Mouse (Mus musculus) lung, postnatal 14 days (tissue): ENCODE measurements around the gene Gpr153.

Experiments used
- DNase-seq: peaks from one replicate; pipeline ENCODE4 v3.0.0; 2021

Gpr153 gene

GRCm38 (mm10) chr4:152290385-152290784, 16.4 kb downstream of the Gpr153 start:
- DNase-seq = no peak

- no peak for DNase-seq
Observed at GRCm38 (mm10) chr4:152290991-152291390, 17.0 kb downstream of the Gpr153 start.

GRCm38 (mm10) chr4:152291562-152291961, 17.5 kb downstream of the Gpr153 start, which contains the start of gene Hes3:
TSS of gene Hes3 (minus strand) at chr4:152291662.
- no peak for DNase-seq

- DNase-seq = no peak
Observed at GRCm38 (mm10) chr4:152292102-152292765, 18.2 kb downstream of the Gpr153 start.

GRCm38 (mm10) chr4:152294188-152294929, 20.3 kb downstream of the Gpr153 start:
- DNase-seq = no peak

GRCm38 (mm10) chr4:152295916-152296315, 21.9 kb downstream of the Gpr153 start:
- no peak for DNase-seq

- DNase-seq = no peak
Observed at GRCm38 (mm10) chr4:152296371-152296770, 22.3 kb downstream of the Gpr153 start.

GRCm38 (mm10) chr4:152296874-152297861, 23.1 kb downstream of the Gpr153 start, which contains the start of gene Icmt:
TSS of gene Icmt (plus strand) at chr4:152297227.
- DNase-seq = peak; percentile 100

- DNase-seq = no peak
Observed at GRCm38 (mm10) chr4:152298836-152299235, 24.8 kb downstream of the Gpr153 start.

- DNase-seq = no peak
Observed at GRCm38 (mm10) chr4:152300375-152300774, 26.3 kb downstream of the Gpr153 start.

- no peak for DNase-seq
Observed at GRCm38 (mm10) chr4:152302012-152302411, 28.0 kb downstream of the Gpr153 start.

- DNase-seq = no peak
Observed at GRCm38 (mm10) chr4:152303172-152303571, 29.1 kb downstream of the Gpr153 start.

- no peak for DNase-seq
Observed at GRCm38 (mm10) chr4:152304685-152305084, 30.7 kb downstream of the Gpr153 start.

- no peak for DNase-seq
Observed at GRCm38 (mm10) chr4:152305991-152306390, 32.0 kb downstream of the Gpr153 start.

GRCm38 (mm10) chr4:152307542-152307941, 33.5 kb downstream of the Gpr153 start:
- DNase-seq = no peak

- no peak for DNase-seq
Observed at GRCm38 (mm10) chr4:152312186-152312585, 38.2 kb downstream of the Gpr153 start.

GRCm38 (mm10) chr4:152313211-152313632, 39.2 kb downstream of the Gpr153 start:
- DNase-seq = no peak

GRCm38 (mm10) chr4:152313934-152314333, 39.9 kb downstream of the Gpr153 start:
- no peak for DNase-seq

- no peak for DNase-seq
Observed at GRCm38 (mm10) chr4:152315498-152316213, 41.6 kb downstream of the Gpr153 start.

- no peak for DNase-seq
Observed at GRCm38 (mm10) chr4:152317631-152318033, 43.6 kb downstream of the Gpr153 start.

GRCm38 (mm10) chr4:152318517-152319234, 44.6 kb downstream of the Gpr153 start, which contains the start of gene Rnf207:
TSS of gene Rnf207 (minus strand) at chr4:152318993.
- DNase-seq = peak; percentile 61
